Mouse (Mus musculus): Measurements from ENCODE around the gene Myo1g.

DNA sequence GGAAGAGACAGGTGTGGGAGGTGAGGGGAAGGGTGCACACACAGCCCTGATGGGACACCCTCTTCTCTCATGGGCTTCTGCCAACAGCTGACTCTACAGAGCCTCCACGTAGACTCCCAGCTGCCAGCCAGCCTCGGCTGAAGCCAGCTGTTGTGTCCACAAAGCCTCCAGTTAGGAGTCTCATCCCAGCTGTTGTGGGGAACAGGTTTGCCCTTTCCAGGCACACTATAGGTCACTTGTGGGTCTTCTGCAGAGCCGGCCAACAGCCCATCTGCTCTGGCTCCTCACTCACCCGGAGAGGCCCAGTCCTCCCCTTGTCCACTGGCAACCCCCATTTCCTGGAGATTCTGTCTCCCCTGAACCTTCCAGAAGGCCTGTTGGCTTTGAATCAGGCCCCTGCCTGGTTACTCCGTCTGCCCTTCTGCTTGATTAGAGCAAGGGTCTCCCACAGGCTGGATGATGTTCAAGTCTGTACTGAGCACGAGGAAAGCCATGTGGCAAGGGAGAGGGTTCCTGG, 39.0 kb downstream of the Myo1g start:
- no peak for TF ChIP-seq POLR2A (IDR thresholded peaks at IDR 0.05; ENCODE audit: insufficient read depth, low read depth, low read length)
- no peak for TF ChIP-seq CTCF (IDR thresholded peaks at IDR 0.05)
- no peak for TF ChIP-seq EP300 (IDR thresholded peaks at IDR 0.05; ENCODE audit: insufficient read depth, low read depth, low read length)

All from heart, adult 2 months (tissue).